Mouse (Mus musculus) neural tube, embryonic 11.5 days (tissue): ENCODE measurements around the gene Mllt6. TPM values are rescaled to one million over a fixed set of nuclear protein-coding genes. Genes with fewer than 3 reads are reported as not detected.
"Not testable (repeated sequence)": the region's sequence is repeated elsewhere in the genome, so short reads cannot be mapped to it uniquely, and the experiment has no call there.

ENCODE experiments used
- ATAC-seq: fragments of 200-750 bp; cut with Nextera tagmentation; 2 replicates; pipeline ENCODE4 v1.8.0; 2017; ENCODE audit warnings: moderate number of reproducible peaks, mild to moderate bottlenecking, moderate TSS enrichment, moderate library complexity; ENCODE audit not compliant: insufficient read depth, low FRiP score, low TSS enrichment
- DNase-seq: peaks from one replicate; pipeline ENCODE4 v3.0.0-alpha.2; 2015; ENCODE audit warnings: low spot score
- H3K27ac ChIP-seq: fragments of 300-500 bp; sonication (generic); 2 replicates; pipeline ENCODE4 v1.5.1; 2014; ENCODE audit warnings: low read depth, mild to moderate bottlenecking, low read length
- H3K27me3 ChIP-seq: fragments of 300-500 bp; sonication (generic); 2 replicates; pipeline ENCODE4 v1.6.1; 2014; ENCODE audit warnings: mild to moderate bottlenecking, low read length, mixed read lengths; ENCODE audit not compliant: control insufficient read depth, insufficient read depth
- H3K36me3 ChIP-seq: fragments of 300-500 bp; sonication (generic); 2 replicates; pipeline ENCODE4 v1.6.1; 2014; ENCODE audit warnings: mild to moderate bottlenecking, low read length, moderate library complexity, mixed read lengths; ENCODE audit not compliant: control insufficient read depth, insufficient read depth
- H3K4me1 ChIP-seq: fragments of 300-500 bp; sonication (generic); 2 replicates; pipeline ENCODE4 v1.6.1; 2014; ENCODE audit warnings: low read length, mixed read lengths; ENCODE audit not compliant: control insufficient read depth, insufficient read depth
- H3K4me2 ChIP-seq: fragments of 300-500 bp; sonication (generic); 2 replicates; pipeline ENCODE4 v1.6.1; 2014; ENCODE audit warnings: low read depth, mild to moderate bottlenecking, moderate library complexity
- H3K4me3 ChIP-seq: fragments of 300-500 bp; sonication (generic); 2 replicates; pipeline ENCODE4 v1.5.1; 2014; ENCODE audit warnings: low read depth, low read length
- H3K9ac ChIP-seq: fragments of 300-500 bp; sonication (generic); 2 replicates; pipeline ENCODE4 v1.6.1; 2014; ENCODE audit warnings: mild to moderate bottlenecking, low read length
- H3K9me3 ChIP-seq: fragments of 300-500 bp; sonication (generic); 2 replicates; pipeline ENCODE4 v1.6.1; 2016; ENCODE audit warnings: low read length; ENCODE audit not compliant: control insufficient read depth
- WGBS: fragments of 180-500 bp; shearing (Covaris S2); extraction: QIAGEN DNeasy Blood & Tissue Kit; methylation state at CpG from one replicate; pipeline ENCODE4 v1.1.7; 2014; 5-methylcytosine and 5-hydroxymethylcytosine counted together
- polyA plus RNA-seq: library from polyadenylated mRNA; unstranded; fragments of >200 nt; fragmentation: Nextera tagmentation; extraction: Ambion mirVana; gene quantifications from 2 replicates; pipeline ENCODE4 v1.2.1, GENCODE M21; 2014

The Mllt6 gene
- polyA plus RNA-seq, 1 experiment from 2014 or later: 4.5 TPM

- Histone ChIP-seq H3K27ac (no peak overlapping the region), H3K36me3 (peaks cover 21% of the 10 kb centered on the region), H3K4me2 (no peak overlapping the region), H3K9ac (no peak overlapping the region), H3K9me3 (no peaks in the 10 kb centered on the region; the same call in 1 of the 2 replicates), H3K4me1 (no peaks in the 10 kb centered on the region), H3K27me3 (no peaks in the 10 kb centered on the region), H3K4me3 (no peak overlapping the region)
- 90% methylated on average over 15 of the region's 15 CpGs for WGBS
- ATAC-seq (no peak), DNase-seq (no peak)
Measured at GRCm38 (mm10) chr11:97718281-97718860, 55.2 kb downstream of the Mllt6 start.

- Histone ChIP-seq H3K9ac (no peak overlapping the region), H3K36me3 (peaks cover 21% of the 10 kb centered on the region), H3K27ac (no peak overlapping the region), H3K27me3 (no peaks in the 10 kb centered on the region), H3K9me3 (no peaks in the 10 kb centered on the region; the same call in 1 of the 2 replicates), H3K4me3 (no peak overlapping the region), H3K4me1 (no peaks in the 10 kb centered on the region; the same call in 1 of the 2 replicates), H3K4me2 (no peak overlapping the region)
- WGBS: 93% methylated on average over 4 of the region's 4 CpGs
- no peak for DNase-seq
- no peak for ATAC-seq
Measured at GRCm38 (mm10) chr11:97719041-97719440, 55.8 kb downstream of the Mllt6 start.

DNA sequence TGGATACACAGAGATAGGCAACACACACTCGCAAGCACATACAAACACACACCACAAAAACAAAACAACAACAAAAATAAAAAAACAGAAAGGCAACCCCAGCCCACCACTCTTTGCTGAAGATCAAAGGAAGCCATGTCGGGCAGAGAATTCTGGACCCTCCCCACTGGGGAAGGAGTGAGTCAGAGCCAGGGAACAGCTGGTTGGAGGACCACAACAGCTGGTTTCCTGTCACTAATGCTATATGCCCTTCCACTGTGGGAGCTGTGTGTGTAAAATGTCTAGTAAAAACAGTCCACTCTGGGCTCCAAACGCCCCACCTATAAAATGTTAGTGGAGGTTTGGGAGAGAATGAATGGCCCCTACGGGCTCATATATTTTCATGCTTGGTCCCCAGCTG is 58.1 kb downstream of the Mllt6 start:
- 94% methylated on average over 4 of the region's 4 CpGs for WGBS
- DNase-seq (no peak), ATAC-seq (no peak)
- Histone ChIP-seq H3K4me1 (no peaks in the 10 kb centered on the region; the same call in 1 of the 2 replicates), H3K9ac (no peak overlapping the region), H3K4me2 (no peak overlapping the region), H3K27ac (no peak overlapping the region), H3K27me3 (no peaks in the 10 kb centered on the region), H3K36me3 (peaks cover 28% of the 10 kb centered on the region), H3K9me3 (no peaks in the 10 kb centered on the region; the same call in 1 of the 2 replicates), H3K4me3 (no peak overlapping the region)

GRCm38 (mm10) chr11:97723709-97724108 is 60.5 kb downstream of the Mllt6 start:
- Histone ChIP-seq H3K9ac (no peak overlapping the region), H3K4me2 (no peak overlapping the region), H3K36me3 (peaks cover 29% of the 10 kb centered on the region), H3K9me3 (no peaks in the 10 kb centered on the region; the same call in 1 of the 2 replicates), H3K4me1 (no peaks in the 10 kb centered on the region; the same call in 1 of the 2 replicates), H3K4me3 (no peak overlapping the region), H3K27ac (no peak overlapping the region), H3K27me3 (no peaks in the 10 kb centered on the region)
- 81% methylated on average over 7 of the region's 7 CpGs for WGBS
- ATAC-seq (no peak), DNase-seq (no peak)

- Histone ChIP-seq H3K4me3 (no peak overlapping the region), H3K27ac (no peak overlapping the region), H3K9me3 (no peaks in the 10 kb centered on the region), H3K9ac (no peak overlapping the region), H3K27me3 (no peaks in the 10 kb centered on the region), H3K4me1 (no peaks in the 10 kb centered on the region; the same call in 1 of the 2 replicates), H3K4me2 (no peak overlapping the region), H3K36me3 (peaks cover 12% of the 10 kb centered on the region)
- no peak for ATAC-seq
- no peak for DNase-seq
- WGBS: 84% methylated on average over 7 of the region's 7 CpGs
Measured at GRCm38 (mm10) chr11:97728311-97728710, 65.1 kb downstream of the Mllt6 start.

DNA sequence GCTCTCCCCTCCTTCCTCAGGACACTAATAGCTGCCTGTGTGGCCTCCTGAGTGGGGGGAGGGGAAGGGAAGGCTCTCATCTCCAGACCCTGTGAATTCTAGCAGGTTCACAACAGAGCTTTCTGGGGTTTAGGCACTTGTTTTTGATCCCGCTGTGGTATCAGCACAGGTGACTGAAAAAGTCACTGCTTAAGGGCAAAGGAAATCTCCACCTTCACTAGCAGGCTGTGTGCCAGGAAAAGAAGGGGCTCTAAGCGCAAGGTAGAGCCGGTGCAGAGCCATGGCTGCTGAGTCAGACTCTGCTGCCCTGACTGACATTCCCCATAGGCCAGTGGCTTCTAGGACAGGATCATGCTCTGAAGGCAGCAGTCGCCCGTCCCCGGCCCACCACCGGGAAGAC is 65.5 kb downstream of the Mllt6 start:
- no peak overlapping the region for H3K9ac ChIP-seq
- ATAC-seq: no peak
- H3K4me2 ChIP-seq: no peak overlapping the region
- H3K4me3 ChIP-seq: no peak overlapping the region
- peaks cover 12% of the 10 kb centered on the region for H3K36me3 ChIP-seq
- no peak for DNase-seq
- no peaks in the 10 kb centered on the region for H3K9me3 ChIP-seq
- H3K27me3 ChIP-seq: no peaks in the 10 kb centered on the region
- H3K27ac ChIP-seq: no peak overlapping the region
- WGBS: 80% methylated on average over 7 of the region's 7 CpGs
- no peaks in the 10 kb centered on the region; the same call in 1 of the 2 replicates for H3K4me1 ChIP-seq

GRCm38 (mm10) chr11:97733689-97734088 is 70.5 kb downstream of the Mllt6 start:
- peak; percentile 29 for DNase-seq
- no peaks in the 10 kb centered on the region for H3K4me1 ChIP-seq
- no peak overlapping the region for H3K27ac ChIP-seq
- H3K9me3 ChIP-seq: no peaks in the 10 kb centered on the region
- no peaks in the 10 kb centered on the region for H3K27me3 ChIP-seq
- no peak overlapping the region for H3K4me2 ChIP-seq
- H3K9ac ChIP-seq: no peak overlapping the region
- no peak overlapping the region for H3K4me3 ChIP-seq
- no peak for ATAC-seq
- 49% methylated on average over 10 of the region's 10 CpGs for WGBS
- no peaks in the 10 kb centered on the region for H3K36me3 ChIP-seq

GRCm38 (mm10) chr11:97734810-97735209 is 71.6 kb downstream of the Mllt6 start:
- not testable (repeated sequence) for H3K4me3 ChIP-seq, H3K9ac ChIP-seq, H3K36me3 ChIP-seq, H3K27ac ChIP-seq, H3K27me3 ChIP-seq, H3K4me2 ChIP-seq, DNase-seq, ATAC-seq, H3K9me3 ChIP-seq, H3K4me1 ChIP-seq
- 86% methylated on average over 5 of the region's 5 CpGs for WGBS
